Mouse (Mus musculus) G1E (cell line): Measurements from ENCODE around the gene 6430571L13Rik.

Experiments
- CTCF ChIP-seq: IDR thresholded peaks from 2 replicates; pipeline ENCODE4 v1.5.1; 2012; ENCODE audit warnings: low read depth, low read length, inconsistent platforms, mixed read lengths
- GATA1 ChIP-seq: IDR thresholded peaks from 2 replicates; pipeline ENCODE4 v1.6.1; 2012; ENCODE audit warnings: borderline replicate concordance, low read length, inconsistent platforms, mixed read lengths
- GATA2 ChIP-seq: IDR thresholded peaks from 2 replicates; pipeline ENCODE4 v1.6.1; 2012; ENCODE audit warnings: low read depth, low read length, inconsistent platforms, borderline replicate concordance

GRCm38 (mm10) chr9:107323558-107323957, 16.8 kb upstream of the 6430571L13Rik start:
- TF ChIP-seq CTCF (no peak), GATA1 (no peak), GATA2 (no peak)
